Mouse (Mus musculus) lung, adult 2 months (tissue): Measurements from ENCODE around the gene Fzr1. TPM values are rescaled to one million over a fixed set of nuclear protein-coding genes. Genes with fewer than 3 reads are reported as not detected.

Experiments
- DNase-seq: peaks from one replicate; pipeline ENCODE4 v3.0.0; 2022
- H3K4me1 ChIP-seq: fragments of 200-500 bp; 2 replicates; pipeline ENCODE4 v1.6.1; 2011; ENCODE audit warnings: low read length; ENCODE audit not compliant: control insufficient read depth, insufficient read depth
- H3K4me3 ChIP-seq: fragments of 200-500 bp; replicated peaks from 2 replicates; pipeline ENCODE3; 2011; ENCODE audit warnings: low read depth, mild to moderate bottlenecking, control low read depth, low read length; ENCODE audit errors: extremely low read depth
- CTCF ChIP-seq: fragments of 200-500 bp; IDR thresholded peaks from 2 replicates; pipeline ENCODE4 v1.5.1; 2011; ENCODE audit warnings: mild to moderate bottlenecking, low read length, control low read depth; ENCODE audit not compliant: insufficient read depth
- POLR2A ChIP-seq: fragments of 200-500 bp; IDR thresholded peaks from 2 replicates; pipeline ENCODE4 v1.6.1; 2011; ENCODE audit warnings: low read depth, mild to moderate bottlenecking, control low read depth, low read length, borderline replicate concordance; ENCODE audit errors: extremely low read depth
- WGBS: fragments of 180-500 bp; shearing (Covaris S2); methylation state at CpG from one replicate; pipeline ENCODE4 v1.1.7; 2018; 5-methylcytosine and 5-hydroxymethylcytosine counted together
- polyA plus RNA-seq: library from polyadenylated mRNA; depleted of rRNA; stranded (reverse); fragments of >200 nt; gene quantifications from 2 replicates; pipeline ENCODE4 v1.2.3, GENCODE M21; 2012

Fzr1 gene
- polyA plus RNA-seq, 1 experiment: 61.8 TPM

GRCm38 (mm10) chr10:81416581-81417226, 38.4 kb upstream of the Fzr1 start:
- Histone ChIP-seq H3K4me1 (peaks cover 79% of the 10 kb centered on the region), H3K4me3 (no peak overlapping the region)
- TF ChIP-seq CTCF: peak; percentile 59
- no peak for TF ChIP-seq POLR2A
- WGBS: 4% methylated on average over 26 of the region's 26 CpGs
- DNase-seq: peak; percentile 83

- WGBS: 49% methylated on average over 17 of the region's 17 CpGs
These were observed 37.4 kb upstream of the Fzr1 start for GRCm38 (mm10) chr10:81415549-81416310.

GRCm38 (mm10) chr10:81415146-81415545, 36.8 kb upstream of the Fzr1 start:
- DNase-seq: no peak
- H3K4me1 ChIP-seq: peaks cover 86% of the 10 kb centered on the region
- no peak overlapping the region for H3K4me3 ChIP-seq
- WGBS: 66% methylated on average over 5 of the region's 5 CpGs
- no peak for TF ChIP-seq POLR2A
- no peak for TF ChIP-seq CTCF

More at GRCm38 (mm10) chr10:81415549-81416310, 37.4 kb upstream of the Fzr1 start:
- peak; percentile 47 for DNase-seq
- TF ChIP-seq POLR2A (no peak), CTCF (no peak)
- Histone ChIP-seq H3K4me3 (no peak overlapping the region), H3K4me1 (peaks cover 86% of the 10 kb centered on the region)

GRCm38 (mm10) chr10:81414682-81415081, 36.4 kb upstream of the Fzr1 start:
- DNase-seq: peak; percentile 55
- H3K4me1 ChIP-seq: peaks cover 84% of the 10 kb centered on the region
- TF ChIP-seq POLR2A (no peak), CTCF (no peak)
- H3K4me3 ChIP-seq: no peak overlapping the region

GRCm38 (mm10) chr10:81413310-81414261, 35.3 kb upstream of the Fzr1 start:
- peaks cover 87% of the 10 kb centered on the region for H3K4me1 ChIP-seq
- DNase-seq: peak; percentile 90
- 22% methylated on average over 26 of the region's 26 CpGs for WGBS
- H3K4me3 ChIP-seq: peak overlapping the region; percentile 38
- TF ChIP-seq CTCF (no peak), POLR2A (peak; percentile 73; the same call in 1 of the 2 replicates)

- peaks cover 91% of the 10 kb centered on the region for H3K4me1 ChIP-seq
- no peak for TF ChIP-seq POLR2A
- no peak for TF ChIP-seq CTCF
- 57% methylated on average over 16 of the region's 16 CpGs for WGBS
These were observed 34.4 kb upstream of the Fzr1 start for GRCm38 (mm10) chr10:81412586-81413309.

GRCm38 (mm10) chr10:81411471-81412400, 33.4 kb upstream of the Fzr1 start:
- 15% methylated on average over 18 of the region's 18 CpGs for WGBS
- peak; percentile 80 for DNase-seq

More at GRCm38 (mm10) chr10:81412586-81413309, 34.4 kb upstream of the Fzr1 start:
- no peak overlapping the region for H3K4me3 ChIP-seq
- DNase-seq: no peak

GRCm38 (mm10) chr10:81410981-81411380, 32.7 kb upstream of the Fzr1 start:
- TF ChIP-seq POLR2A (no peak; the same call in 1 of the 2 replicates), CTCF (no peak)
- 36% methylated on average over 9 of the region's 9 CpGs for WGBS
- DNase-seq: no peak
- Histone ChIP-seq H3K4me1 (peaks cover 87% of the 10 kb centered on the region), H3K4me3 (no peak overlapping the region)

More at GRCm38 (mm10) chr10:81411471-81412400, 33.4 kb upstream of the Fzr1 start:
- Histone ChIP-seq H3K4me1 (peaks cover 90% of the 10 kb centered on the region), H3K4me3 (no peak overlapping the region)
- TF ChIP-seq CTCF: no peak
- TF ChIP-seq POLR2A: peak; percentile 28; the same call in 1 of the 2 replicates
